Mouse (Mus musculus) G1E (cell line): Measurements from ENCODE around the gene Kcnk2.

ENCODE experiments used
- CTCF ChIP-seq: IDR thresholded peaks from 2 replicates; pipeline ENCODE4 v1.5.1; 2012; ENCODE audit warnings: low read depth, low read length, inconsistent platforms, mixed read lengths
- TAL1 ChIP-seq: conservative IDR thresholded peaks from 2 replicates; pipeline ENCODE4 v1.6.1; 2012; ENCODE audit warnings: low read depth, low read length, inconsistent platforms, mixed read lengths

GRCm38 (mm10) chr1:189253631-189254030 lies 148.4 kb downstream of the Kcnk2 start:
- TF ChIP-seq CTCF = no peak
- TF ChIP-seq TAL1 = no peak
